Mouse (Mus musculus) A20 (cell line): ENCODE measurements around the gene Smok3c.
"Not testable (repeated sequence)": the region's sequence is repeated elsewhere in the genome, so short reads cannot be mapped to it uniquely, and the experiment has no call there.

ENCODE experiments used
- DNase-seq: peaks from one replicate; pipeline ENCODE4 v3.0.0-alpha.2; 2011; ENCODE audit warnings: low read depth, low spot score

The Smok3c gene

DNA sequence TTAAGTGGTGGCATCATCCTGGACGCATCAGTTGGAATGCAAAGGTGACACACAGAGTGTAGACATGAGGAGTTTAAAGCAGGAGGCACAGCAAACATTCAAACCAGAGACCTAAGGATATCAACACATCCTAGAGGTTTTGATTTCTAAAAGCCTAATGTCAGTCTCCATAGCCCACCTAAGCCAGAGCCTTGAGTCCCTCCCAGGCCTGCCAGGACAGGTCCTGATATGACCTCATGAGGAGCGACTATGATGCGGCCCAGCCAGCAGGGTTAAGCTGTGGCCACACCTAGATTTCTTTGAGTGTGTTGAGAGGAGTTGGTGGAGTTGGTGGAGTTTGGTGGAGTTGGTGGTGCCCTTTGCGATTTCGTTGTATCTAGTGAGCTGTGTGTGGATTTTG, at the start of gene Smok3c:
Gene Smok3c (plus strand): TSS at position 301 of the 400 bp plus-strand sequence.
- not testable (repeated sequence) for DNase-seq

DNA sequence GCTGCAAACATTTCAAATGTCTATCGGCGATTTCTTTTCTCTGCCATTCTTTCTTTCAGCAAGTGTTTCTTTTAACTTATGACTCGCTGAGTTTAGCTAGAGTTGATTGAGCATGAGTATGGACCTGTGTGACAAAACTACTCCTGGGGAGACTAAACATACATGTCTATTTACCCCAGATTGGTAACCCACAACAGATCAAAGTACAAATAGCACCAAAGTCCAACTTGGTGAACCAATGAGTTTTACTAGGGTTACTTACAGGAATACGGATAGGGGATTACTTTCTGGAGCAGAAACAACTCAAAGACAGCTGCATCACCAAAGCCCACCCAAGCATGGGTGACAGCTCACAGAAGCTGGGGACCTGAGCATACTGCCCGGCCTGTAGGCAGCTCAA, 43.6 kb upstream of the Smok3c start:
- DNase-seq = no peak

DNA sequence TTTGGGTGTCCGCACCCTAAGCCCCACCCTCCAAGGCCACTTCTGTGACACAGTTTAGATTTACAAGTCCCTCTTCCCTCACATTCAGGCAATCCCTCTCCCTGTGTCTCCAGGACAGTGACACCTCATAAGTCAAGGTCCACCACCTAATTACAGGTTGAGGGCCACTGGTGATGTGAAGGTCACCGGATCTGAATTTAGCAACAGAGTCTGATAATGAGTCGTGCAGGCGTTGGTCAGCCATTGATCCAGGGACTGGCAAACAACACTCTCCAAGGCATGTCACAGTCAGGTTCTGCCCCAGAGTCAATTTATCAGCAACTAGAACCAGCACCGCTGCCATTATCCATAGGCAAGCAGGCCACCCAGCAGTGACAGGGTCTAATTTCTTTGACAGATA, 40.6 kb upstream of the Smok3c start:
- no peak for DNase-seq

DNA sequence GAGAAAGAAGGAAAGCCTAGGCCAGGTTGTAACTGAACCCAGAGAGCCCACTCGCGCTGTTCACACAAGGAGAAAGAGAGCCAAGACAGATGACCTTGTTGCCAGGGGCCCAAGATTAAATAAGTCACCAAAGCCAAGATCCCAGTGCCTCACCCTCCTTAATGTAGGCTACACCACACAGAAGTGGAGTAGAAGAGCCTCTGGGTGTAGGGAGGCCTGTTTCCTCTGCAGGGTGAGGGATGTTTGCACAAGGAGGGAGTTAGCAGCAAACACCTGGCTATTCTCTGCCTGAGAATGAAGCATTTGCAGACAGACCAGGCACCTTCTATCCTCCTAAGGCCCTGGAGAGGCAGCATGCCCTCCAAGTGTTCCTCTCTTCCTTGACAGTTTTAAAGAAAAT, 36.5 kb upstream of the Smok3c start:
- no peak for DNase-seq

DNA sequence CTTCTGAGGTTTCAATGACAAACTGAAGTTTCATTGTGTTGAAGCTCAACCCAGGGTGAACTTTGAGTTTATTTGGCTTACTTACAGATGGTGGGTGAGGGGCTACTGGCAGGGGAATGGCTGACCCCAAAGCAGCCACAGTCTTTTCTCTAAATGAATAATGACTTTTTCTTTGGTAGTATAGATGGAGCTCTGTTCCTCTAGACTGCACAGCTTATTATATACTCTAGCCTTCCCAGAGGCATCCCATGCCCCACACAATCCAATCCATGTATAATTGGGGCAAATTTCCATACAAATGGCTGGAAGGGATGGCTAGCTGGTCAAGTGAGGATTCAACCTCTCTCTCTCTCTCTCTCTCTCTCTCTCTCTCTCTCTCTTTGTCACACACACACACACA, 36.0 kb upstream of the Smok3c start:
- DNase-seq = no peak

DNA sequence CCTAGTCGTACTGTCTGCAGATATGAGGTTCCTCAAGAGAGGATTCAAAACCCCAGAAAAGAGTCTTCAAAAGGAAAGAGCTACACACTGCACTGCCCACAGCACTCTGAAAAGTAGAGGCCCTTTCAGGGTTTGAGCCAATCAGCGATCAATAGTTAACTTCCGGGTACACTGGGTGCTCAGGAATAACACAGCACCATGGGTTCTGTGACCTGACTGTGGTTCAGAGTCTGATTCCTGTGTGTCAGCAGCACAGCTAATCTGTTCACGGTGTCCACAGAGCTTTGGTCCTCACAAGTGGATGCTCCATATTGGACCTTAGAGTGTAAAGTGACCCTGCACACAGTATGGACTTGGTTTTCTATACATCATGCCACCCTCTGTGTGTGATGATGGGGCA, 33.4 kb upstream of the Smok3c start:
- DNase-seq = not testable (repeated sequence)

DNA sequence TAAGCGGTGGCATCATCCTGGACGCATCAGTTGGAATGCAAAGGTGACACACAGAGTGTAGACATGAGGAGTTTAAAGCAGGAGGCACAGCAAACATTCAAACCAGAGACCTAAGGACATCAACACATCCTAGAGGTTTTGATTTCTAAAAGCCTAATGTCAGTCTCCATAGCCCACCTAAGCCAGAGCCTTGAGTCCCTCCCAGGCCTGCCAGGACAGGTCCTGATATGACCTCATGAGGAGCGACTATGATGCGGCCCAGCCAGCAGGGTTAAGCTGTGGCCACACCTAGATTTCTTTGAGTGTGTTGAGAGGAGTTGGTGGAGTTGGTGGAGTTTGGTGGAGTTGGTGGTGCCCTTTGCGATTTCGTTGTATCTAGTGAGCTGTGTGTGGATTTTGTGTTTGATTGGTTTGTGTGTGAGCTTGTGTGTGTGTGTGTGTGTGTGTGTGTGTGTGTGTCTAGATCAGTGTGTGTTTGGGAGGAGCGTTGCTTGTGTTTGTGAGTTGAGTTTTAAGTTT, 32.0 kb upstream of the Smok3c start, which contains the start of the genes Smok3a and Smok3b:
Gene Smok3a (plus strand): TSS at position 301 of the 519 bp plus-strand sequence.
Gene Smok3b (plus strand): TSS at position 469 of the 519 bp plus-strand sequence.
- DNase-seq = not testable (repeated sequence)

DNA sequence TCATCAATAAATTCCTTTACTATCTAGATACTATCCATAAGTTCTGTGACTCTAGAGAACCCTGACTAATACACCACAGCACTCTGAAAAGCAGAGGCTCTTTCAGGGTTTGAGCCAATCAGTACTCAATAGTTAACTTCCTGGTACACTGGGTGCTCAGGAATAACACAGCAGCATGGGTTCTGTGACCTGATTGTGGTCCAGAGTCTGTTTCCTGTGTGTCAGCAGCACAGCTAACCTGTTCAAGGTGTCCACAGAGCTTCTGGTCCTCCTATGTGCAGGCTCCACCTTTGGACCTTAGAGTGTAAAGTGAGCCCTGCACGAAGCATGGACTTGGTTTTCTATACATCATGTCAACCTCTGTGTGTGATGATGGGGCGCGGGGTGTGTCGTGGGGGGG, 20.8 kb downstream of the Smok3c start:
- DNase-seq = no peak

DNA sequence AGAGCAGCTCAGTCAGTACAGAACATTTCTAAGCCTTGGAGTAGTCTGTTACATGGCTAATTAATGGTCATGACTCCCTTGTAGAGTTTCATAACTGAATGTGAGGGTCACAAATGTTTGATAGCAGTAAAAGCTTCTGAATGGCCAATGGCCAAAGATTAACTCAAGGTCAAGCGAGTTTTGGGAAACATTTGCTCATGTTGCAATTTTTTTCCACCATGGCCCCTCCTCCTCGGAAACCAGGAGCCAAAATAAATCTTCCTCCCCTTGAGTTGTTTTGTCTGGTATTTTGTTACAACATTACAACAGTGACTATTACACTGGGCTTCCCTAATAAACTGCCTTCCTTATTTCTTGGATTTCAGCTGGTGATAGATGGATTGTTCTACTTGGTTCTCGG, 22.7 kb downstream of the Smok3c start:
- DNase-seq = no peak

DNA sequence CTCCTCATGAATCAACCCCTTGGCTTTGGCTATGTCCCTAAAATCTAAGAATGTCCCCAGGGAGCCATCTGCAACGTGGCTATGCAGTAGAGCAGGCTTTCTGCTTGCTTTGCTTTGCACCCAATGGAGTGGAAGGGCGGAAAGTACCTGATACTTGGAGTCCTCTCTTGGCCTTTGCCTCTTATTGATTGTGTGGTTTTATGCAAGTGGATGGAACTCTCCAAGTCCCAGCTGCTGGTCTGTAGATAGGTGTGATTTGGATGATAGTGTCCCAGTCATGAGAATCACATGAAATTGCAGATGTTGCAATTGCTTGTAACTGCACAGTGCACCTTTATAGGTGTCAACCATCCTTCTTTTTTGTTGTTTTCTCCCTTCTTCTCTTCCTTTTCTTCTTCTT, 23.2 kb downstream of the Smok3c start:
- no peak for DNase-seq

DNA sequence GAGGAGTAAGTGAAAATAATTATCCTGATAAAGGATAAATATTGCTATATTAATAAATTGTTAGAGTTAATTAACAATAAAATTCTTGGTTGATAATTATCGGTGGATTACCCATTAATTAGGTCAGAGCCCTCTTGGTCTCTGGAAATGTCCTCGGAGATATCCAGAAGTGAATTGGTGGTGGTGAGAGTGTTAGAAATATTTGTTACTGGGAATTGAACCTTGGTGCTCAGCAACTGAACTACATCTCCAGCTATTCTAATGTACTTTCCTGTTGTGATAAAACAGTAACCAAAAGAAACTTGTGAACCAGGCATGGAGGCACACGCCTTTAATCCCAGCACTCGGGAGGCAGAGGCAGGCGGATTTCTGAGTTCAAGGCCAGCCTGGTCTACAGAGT, 27.5 kb downstream of the Smok3c start:
- DNase-seq = no peak

DNA sequence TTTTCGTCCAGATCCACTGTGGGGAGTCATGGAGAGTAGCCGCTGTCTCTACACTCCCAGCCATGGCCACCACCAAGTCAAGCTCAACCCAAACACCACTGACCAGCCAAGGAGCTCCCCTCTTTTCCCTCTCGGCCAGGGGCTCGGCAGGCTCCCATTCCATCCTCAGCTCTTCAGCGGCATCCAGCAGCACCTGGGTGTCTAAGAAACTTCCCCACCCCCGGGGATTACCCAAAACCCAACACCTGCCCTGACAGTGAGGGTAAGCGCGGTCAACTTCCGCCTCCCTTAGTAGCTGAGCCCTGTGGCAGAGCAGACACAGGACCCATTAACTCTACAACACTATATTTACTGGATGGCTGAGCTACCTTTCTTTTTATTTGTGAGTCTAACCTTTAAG, 28.5 kb downstream of the Smok3c start:
- peak; percentile 61 for DNase-seq

DNA sequence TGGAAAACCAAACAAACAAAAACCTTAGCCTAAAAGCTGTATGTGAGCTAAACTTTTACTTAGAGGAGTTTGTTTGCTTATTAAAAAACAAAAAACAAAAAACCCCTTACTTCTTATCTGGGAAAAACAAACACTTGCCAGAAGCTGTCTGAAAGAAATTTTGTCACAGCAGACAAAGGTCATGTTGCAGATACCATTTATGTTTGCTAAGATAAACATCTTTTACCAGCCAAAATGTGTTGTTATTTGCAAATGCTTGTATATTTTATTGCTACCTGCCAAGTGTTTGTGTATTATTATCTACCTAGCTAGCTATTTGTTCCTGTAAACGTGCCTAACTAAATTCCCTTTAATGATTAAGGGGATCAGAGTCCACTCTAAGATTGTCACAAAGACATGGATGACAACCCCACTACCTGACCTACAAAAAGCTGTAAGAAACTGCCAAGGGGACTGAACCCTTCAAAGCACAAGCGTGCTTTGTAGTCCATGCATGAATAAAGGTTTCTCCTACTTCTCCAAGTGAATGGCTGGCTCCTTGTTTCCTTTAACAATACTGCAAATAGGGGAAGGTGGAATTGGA, 30.4 kb downstream of the Smok3c start:
- DNase-seq = no peak

DNA sequence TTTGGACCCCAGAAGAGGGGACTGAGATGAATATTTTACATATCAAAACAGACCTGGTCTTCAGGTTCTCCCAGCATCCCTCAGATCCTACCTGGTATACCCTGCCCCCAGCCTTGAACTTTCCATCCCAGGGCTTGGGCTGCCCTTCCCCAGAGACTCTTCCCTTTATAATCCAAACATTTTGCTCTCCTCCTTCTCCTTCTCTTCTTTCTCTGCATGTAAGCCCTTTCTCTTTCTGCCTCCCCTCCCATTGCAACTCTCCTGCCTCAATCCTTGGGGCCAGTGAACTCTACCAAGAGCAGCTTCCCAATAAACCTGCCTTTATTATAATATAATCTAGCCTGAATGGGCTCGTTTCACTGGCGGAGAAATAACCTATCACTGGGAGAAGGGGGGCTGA, 30.9 kb downstream of the Smok3c start:
- DNase-seq = no peak

DNA sequence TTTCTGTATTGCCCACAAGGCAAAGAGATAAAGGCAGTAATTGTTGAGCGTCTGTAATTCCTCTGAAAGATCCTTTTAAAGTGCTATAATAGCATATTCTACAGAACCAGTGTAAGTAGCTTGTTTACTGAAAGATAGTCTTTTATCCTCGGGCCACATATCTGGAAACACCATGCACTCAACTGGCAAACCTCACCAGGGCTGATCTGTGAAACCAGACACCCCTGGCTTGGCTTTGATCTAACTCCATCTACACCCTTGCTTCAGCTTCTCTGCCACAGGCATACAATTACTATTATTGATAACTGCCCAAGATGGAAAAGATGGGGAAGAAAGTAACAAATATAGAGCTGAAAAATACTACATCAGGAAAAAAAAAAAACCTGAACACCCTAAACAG, 31.5 kb downstream of the Smok3c start:
- DNase-seq = no peak

DNA sequence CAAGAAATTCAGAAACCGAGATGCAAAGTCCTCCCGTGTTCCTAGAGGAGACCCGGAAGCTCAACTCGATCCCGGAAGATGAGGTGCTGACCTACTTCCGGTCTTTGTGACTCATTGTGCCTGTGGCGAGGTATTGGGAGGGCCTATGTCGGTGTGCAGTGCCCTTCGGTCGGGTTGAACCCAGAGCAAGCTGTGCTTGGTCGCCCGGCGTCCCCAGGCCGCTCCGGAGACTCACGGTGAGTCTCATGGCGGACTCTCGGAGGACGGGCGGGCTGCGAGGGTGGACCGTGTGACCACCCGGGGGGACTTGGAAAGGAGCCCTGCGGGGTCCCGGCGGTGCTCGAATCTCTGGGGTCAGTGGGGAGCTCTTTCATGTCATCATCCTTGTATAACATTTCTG, 32.0 kb downstream of the Smok3c start, which contains the start of gene Zkscan1:
Gene Zkscan1 (plus strand): TSS at position 89 of the 400 bp plus-strand sequence.
- peak; percentile 91 for DNase-seq

DNA sequence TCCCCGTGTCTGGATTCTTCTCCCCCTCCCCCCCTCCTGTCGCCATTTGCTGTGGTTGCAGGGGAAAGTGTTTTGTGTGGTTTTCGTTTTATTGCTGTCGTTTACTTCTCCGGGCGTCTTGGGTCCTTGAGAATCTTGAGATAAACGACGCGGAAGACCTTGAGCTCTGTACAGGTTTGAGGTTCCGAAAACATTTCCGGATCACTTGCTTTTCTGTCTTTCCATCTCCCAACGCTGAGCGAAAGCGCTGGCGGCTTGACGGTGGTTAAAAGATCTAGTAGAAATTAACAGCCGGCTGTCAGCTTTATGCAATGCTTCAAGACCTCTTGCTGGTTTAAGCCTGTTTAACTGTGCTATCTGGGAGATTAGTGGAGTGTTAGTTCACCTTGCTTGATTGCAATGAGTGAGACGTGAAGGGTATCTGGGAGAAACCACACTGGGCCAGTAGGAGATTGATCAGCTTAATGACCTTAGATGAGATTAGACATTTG, 32.5 kb downstream of the Smok3c start:
- no peak for DNase-seq

DNA sequence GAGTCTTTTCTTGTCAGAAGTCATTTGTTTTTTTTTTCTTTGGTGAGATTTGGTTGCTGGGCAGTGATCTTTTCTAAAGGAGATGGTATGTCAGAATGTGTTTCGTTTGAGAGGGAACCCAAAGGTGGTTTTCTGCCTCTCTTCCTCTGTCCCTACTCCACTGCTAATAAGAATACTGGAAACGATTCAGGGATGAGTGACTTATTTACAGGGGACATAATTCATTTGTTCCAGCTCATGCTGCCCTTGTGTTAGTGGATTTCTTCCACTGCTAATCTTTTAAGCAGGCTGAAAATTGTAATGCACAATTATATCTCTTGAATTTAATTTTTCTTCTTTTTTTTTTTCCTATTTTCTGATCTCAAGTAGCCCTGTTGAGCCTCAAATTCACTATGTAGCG, 33.8 kb downstream of the Smok3c start:
- no peak for DNase-seq

DNA sequence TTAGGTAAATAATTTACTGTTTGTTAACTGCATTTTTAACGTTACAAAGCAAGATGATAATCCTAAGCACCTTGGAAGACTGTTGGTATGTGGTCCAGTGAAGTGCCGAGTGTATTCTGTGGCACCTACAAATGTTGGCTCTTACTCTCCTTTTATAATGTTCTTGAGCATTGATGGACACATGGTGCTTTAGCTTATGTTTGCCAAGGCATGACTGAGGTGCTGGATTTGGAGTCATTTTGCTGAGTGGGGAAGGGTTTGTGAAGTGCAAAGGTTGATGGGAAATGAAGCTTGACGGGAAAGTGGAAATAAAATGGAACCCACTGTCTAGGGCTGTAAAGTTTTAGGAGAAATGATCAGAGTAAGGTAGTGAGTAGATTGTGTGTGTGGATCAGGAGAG, 35.4 kb downstream of the Smok3c start:
- DNase-seq = no peak

DNA sequence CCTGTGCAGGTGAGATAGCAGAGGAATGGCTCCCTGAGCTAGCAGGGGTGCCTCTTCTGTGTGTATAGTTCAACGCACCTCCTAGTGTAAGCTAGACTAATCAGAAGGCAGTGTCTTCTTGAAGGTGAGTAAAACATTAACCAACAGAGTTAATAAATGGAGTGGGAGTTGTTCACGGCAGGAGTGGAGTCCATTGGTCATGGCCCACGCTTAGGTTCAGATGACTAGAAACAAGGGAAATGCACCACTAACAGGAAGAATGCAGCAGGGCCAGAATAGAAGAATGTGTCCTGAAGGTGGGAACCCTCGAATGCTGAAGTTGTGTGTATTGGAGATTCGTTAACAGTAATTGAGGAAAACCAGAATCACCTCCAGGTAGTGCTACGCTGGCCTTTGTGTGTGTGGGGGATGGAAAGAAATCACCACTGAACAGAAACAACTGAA, 36.1 kb downstream of the Smok3c start:
- DNase-seq = no peak

DNA sequence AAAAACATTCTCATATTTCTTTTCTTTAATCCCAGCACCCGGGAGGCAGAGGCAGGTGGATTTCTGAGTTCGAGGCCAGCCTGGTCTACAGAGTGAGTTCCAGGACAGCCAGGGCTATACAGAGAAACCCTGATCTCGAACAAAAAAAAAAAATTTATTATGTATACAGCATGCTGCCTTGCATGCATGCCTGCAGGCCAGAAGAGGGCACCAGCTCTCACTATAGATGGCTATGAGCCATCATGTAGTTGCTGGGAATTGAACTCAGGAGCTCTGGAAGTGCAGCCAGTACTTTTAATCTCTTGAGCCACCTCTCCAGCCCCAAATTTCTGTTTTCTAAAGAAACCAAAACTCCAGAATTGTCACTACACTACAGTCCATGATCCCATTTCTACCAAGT, 37.3 kb downstream of the Smok3c start:
- DNase-seq = no peak

DNA sequence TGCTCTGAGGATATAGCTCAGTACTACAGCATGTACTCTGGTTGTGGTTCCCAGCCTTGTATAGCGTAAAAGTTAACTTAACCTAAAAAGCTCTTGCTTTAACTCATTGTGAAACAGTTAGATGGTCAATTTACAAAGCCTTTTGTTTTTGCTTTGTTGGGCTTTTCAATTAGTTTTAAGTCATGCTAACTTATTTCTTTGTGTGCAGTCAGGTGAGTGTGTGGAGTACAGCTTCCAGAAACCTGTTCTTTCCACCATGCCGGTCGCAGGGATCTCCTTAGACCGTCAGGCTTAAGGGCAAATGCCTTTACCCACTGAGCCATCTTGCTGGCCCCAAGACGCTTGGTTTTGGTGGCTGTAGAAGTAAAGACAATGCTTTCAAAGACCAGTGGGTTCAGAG, 37.7 kb downstream of the Smok3c start:
- DNase-seq = no peak

DNA sequence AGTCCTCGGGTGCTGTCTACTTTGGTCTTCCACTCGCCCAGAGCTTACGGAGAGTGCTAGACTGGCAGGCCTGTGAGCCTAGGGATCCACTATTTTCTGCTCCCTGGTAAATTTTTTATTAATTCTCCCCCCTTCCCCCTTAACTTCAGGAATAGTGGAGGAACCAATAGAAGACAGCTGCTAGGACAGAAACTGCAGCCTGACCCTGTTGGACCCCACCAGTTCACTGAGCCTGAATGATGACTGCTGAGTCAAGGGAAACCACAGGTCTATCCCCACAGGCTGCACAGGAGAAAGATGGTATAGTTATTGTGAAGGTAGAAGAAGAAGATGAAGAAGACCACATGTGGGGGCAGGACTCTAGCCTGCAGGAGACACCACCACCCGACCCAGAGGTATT, 39.8 kb downstream of the Smok3c start:
- no peak for DNase-seq

DNA sequence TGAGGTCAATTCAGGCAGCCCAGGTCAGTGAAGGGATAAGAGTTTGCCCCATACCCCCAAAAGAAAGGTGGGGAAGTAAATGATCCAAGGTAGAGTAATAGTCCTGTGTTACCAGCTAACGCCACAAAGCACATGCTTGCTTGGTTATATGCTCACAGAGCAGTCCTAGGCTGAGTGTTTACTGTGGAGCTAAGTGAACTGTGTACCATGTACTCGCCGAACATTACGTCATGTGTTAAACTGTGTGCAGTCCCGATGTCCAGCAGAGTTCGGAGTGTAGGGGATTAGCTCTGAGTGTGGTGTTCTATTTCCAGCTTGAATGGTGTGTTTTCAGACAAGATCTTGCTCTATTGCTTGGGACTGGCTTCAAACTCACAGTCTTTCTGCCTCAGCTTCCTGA, 41.5 kb downstream of the Smok3c start:
- no peak for DNase-seq
